Mouse (Mus musculus) embryonic facial prominence, embryonic 15.5 days (tissue): Measurements from ENCODE around the gene Pgp. TPM values are rescaled to one million over a fixed set of nuclear protein-coding genes. Genes with fewer than 3 reads are reported as not detected.
"Not testable (repeated sequence)": the region's sequence is repeated elsewhere in the genome, so short reads cannot be mapped to it uniquely, and the experiment has no call there.

ENCODE experiments used
- ATAC-seq: fragments of 200-750 bp; cut with Nextera tagmentation; 2 replicates; pipeline ENCODE4 v1.8.0; 2017; ENCODE audit warnings: low read depth, moderate TSS enrichment; ENCODE audit not compliant: insufficient number of reproducible peaks, low FRiP score, low TSS enrichment
- H3K27ac ChIP-seq: fragments of 300-500 bp; sonication (generic); replicated peaks from 2 replicates; pipeline ENCODE4 v1.5.1; 2015; ENCODE audit warnings: mild to moderate bottlenecking, inconsistent platforms
- H3K27me3 ChIP-seq: fragments of 300-500 bp; sonication (generic); 2 replicates; pipeline ENCODE4 v1.6.1; 2015; ENCODE audit warnings: inconsistent platforms
- H3K36me3 ChIP-seq: fragments of 300-500 bp; sonication (generic); 2 replicates; pipeline ENCODE4 v1.6.1; 2015; ENCODE audit warnings: mild to moderate bottlenecking, inconsistent platforms
- H3K4me1 ChIP-seq: fragments of 300-500 bp; sonication (generic); 2 replicates; pipeline ENCODE4 v1.6.1; 2015; ENCODE audit warnings: inconsistent platforms
- H3K4me2 ChIP-seq: fragments of 300-500 bp; sonication (generic); replicated peaks from 2 replicates; pipeline ENCODE4 v1.6.1; 2015; ENCODE audit warnings: mild to moderate bottlenecking, inconsistent platforms
- H3K4me3 ChIP-seq: fragments of 300-500 bp; sonication (generic); replicated peaks from 2 replicates; pipeline ENCODE4 v1.5.1; 2015; ENCODE audit warnings: mild to moderate bottlenecking, inconsistent platforms
- H3K9ac ChIP-seq: fragments of 300-500 bp; sonication (generic); 2 replicates; pipeline ENCODE4 v1.6.1; 2015; ENCODE audit warnings: inconsistent platforms
- H3K9me3 ChIP-seq: fragments of 300-500 bp; sonication (generic); replicated peaks from 2 replicates; pipeline ENCODE4 v1.6.1; 2016; ENCODE audit warnings: inconsistent platforms
- WGBS: fragments of 180-500 bp; shearing (Covaris S2); methylation state at CpG from one replicate; pipeline ENCODE4 v1.1.7; 2015; 5-methylcytosine and 5-hydroxymethylcytosine counted together
- polyA plus RNA-seq: library from polyadenylated mRNA; unstranded; fragments of >200 nt; fragmentation: Nextera tagmentation; extraction: Ambion mirVana; gene quantifications from 2 replicates; pipeline ENCODE4 v1.2.1, GENCODE M21; 2015

Pgp gene
- polyA plus RNA-seq: 48.9 and 50.6 TPM in 2 replicates

- peak within 1 kb of the TSS; percentile 84 for H3K4me3 ChIP-seq
- peak within 1 kb of the TSS; percentile 82 for H3K27ac ChIP-seq
- H3K9me3 ChIP-seq: no peaks in the 10 kb centered on the region
- peaks cover 25% of the 10 kb centered on the region for H3K4me1 ChIP-seq
- peak within 1 kb of the TSS; percentile 75 for H3K9ac ChIP-seq
- WGBS: 1% methylated on average over 67 of the region's 75 CpGs
- no peaks in the 10 kb centered on the region for H3K27me3 ChIP-seq
- peak; percentile 97 for ATAC-seq
- H3K4me2 ChIP-seq: peak within 1 kb of the TSS; percentile 96
- peaks cover 15% of the 10 kb centered on the region for H3K36me3 ChIP-seq
These were observed at the start of gene Pgp, which contains the start of gene E4f1 for GRCm38 (mm10) chr17:24469910-24470602. Gene Pgp, plus strand, starts transcription at chr17:24470392. Gene E4f1, minus strand, starts transcription at chr17:24470313.

GRCm38 (mm10) chr17:24423114-24423513 lies 47.1 kb upstream of the Pgp start:
- peaks cover 14% of the 10 kb centered on the region for H3K4me1 ChIP-seq
- H3K4me2 ChIP-seq: no peak overlapping the region
- no peak overlapping the region for H3K9ac ChIP-seq
- H3K27ac ChIP-seq: no peak overlapping the region
- no peak overlapping the region for H3K4me3 ChIP-seq
- H3K27me3 ChIP-seq: no peaks in the 10 kb centered on the region
- no peak for ATAC-seq
- peaks cover 70% of the 10 kb centered on the region for H3K36me3 ChIP-seq
- no peaks in the 10 kb centered on the region for H3K9me3 ChIP-seq
- WGBS: 85% methylated on average over 4 of the region's 4 CpGs

GRCm38 (mm10) chr17:24424489-24424888 lies 45.7 kb upstream of the Pgp start:
- Histone ChIP-seq H3K9ac (no peak overlapping the region), H3K36me3 (peaks cover 57% of the 10 kb centered on the region), H3K4me3 (no peak overlapping the region), H3K4me1 (peaks cover 14% of the 10 kb centered on the region), H3K4me2 (no peak overlapping the region), H3K27me3 (no peaks in the 10 kb centered on the region), H3K9me3 (no peaks in the 10 kb centered on the region), H3K27ac (no peak overlapping the region)
- ATAC-seq: no peak
- WGBS: 94% methylated on average over 5 of the region's 5 CpGs

GRCm38 (mm10) chr17:24425326-24425725 lies 44.9 kb upstream of the Pgp start:
- H3K27me3 ChIP-seq, H3K27ac ChIP-seq, H3K4me2 ChIP-seq, H3K4me3 ChIP-seq, H3K9me3 ChIP-seq, ATAC-seq, H3K9ac ChIP-seq: not testable (repeated sequence)
- WGBS: 83% methylated on average over 6 of the region's 8 CpGs
- Histone ChIP-seq H3K4me1 (peaks cover 14% of the 10 kb centered on the region), H3K36me3 (peaks cover 48% of the 10 kb centered on the region)

GRCm38 (mm10) chr17:24425905-24426304 lies 44.3 kb upstream of the Pgp start:
- H3K36me3 ChIP-seq: peaks cover 43% of the 10 kb centered on the region
- H3K9ac ChIP-seq: no peak overlapping the region
- H3K9me3 ChIP-seq: no peaks in the 10 kb centered on the region
- H3K4me1 ChIP-seq: peaks cover 14% of the 10 kb centered on the region
- peak overlapping the region; percentile 60; the same call in 1 of the 2 replicates for H3K4me2 ChIP-seq
- peak overlapping the region; percentile 65 for H3K4me3 ChIP-seq
- WGBS: 73% methylated on average over 7 of the region's 7 CpGs
- H3K27me3 ChIP-seq: no peaks in the 10 kb centered on the region
- H3K27ac ChIP-seq: peak overlapping the region; percentile 93
- no peak for ATAC-seq

- under 1% methylated on average over 48 of the region's 48 CpGs for WGBS
These were observed 43.6 kb upstream of the Pgp start, which contains the start of gene Eci1 for GRCm38 (mm10) chr17:24426471-24427169. Gene Eci1, plus strand, starts transcription at chr17:24426641.

GRCm38 (mm10) chr17:24427170-24427557 lies 43.0 kb upstream of the Pgp start:
- H3K9me3 ChIP-seq: no peaks in the 10 kb centered on the region
- WGBS: 5% methylated on average over 8 of the region's 8 CpGs
- H3K4me1 ChIP-seq: peaks cover 14% of the 10 kb centered on the region
- H3K27me3 ChIP-seq: no peaks in the 10 kb centered on the region
- H3K27ac ChIP-seq: peak overlapping the region; percentile 93
- peak overlapping the region; percentile 60 for H3K4me2 ChIP-seq
- ATAC-seq: no peak
- peaks cover 30% of the 10 kb centered on the region for H3K36me3 ChIP-seq
- peak overlapping the region; percentile 65 for H3K4me3 ChIP-seq
- peak overlapping the region; percentile 79 for H3K9ac ChIP-seq

More at GRCm38 (mm10) chr17:24426471-24427169, 43.6 kb upstream of the Pgp start, which contains the start of gene Eci1:
- H3K4me2 ChIP-seq: peak within 1 kb of the TSS; percentile 60
- H3K27me3 ChIP-seq: no peaks in the 10 kb centered on the region
- ATAC-seq: peak; percentile 96
- H3K4me3 ChIP-seq: peak within 1 kb of the TSS; percentile 65
- H3K4me1 ChIP-seq: peaks cover 14% of the 10 kb centered on the region
- H3K36me3 ChIP-seq: peaks cover 35% of the 10 kb centered on the region
- no peaks in the 10 kb centered on the region for H3K9me3 ChIP-seq
- peak within 1 kb of the TSS; percentile 79 for H3K9ac ChIP-seq
- peak within 1 kb of the TSS; percentile 93 for H3K27ac ChIP-seq

- peaks cover 16% of the 10 kb centered on the region for H3K36me3 ChIP-seq
- WGBS: 84% methylated on average over 14 of the region's 14 CpGs
- H3K9ac ChIP-seq: no peak overlapping the region
- H3K4me2 ChIP-seq: no peak overlapping the region
- H3K27ac ChIP-seq: no peak overlapping the region
- no peaks in the 10 kb centered on the region for H3K9me3 ChIP-seq
- H3K4me1 ChIP-seq: peaks cover 14% of the 10 kb centered on the region
- no peaks in the 10 kb centered on the region for H3K27me3 ChIP-seq
- no peak for ATAC-seq
- no peak overlapping the region for H3K4me3 ChIP-seq
These were observed 40.8 kb upstream of the Pgp start for GRCm38 (mm10) chr17:24429201-24429983.

GRCm38 (mm10) chr17:24437016-24437415 lies 33.2 kb upstream of the Pgp start:
- WGBS: 72% methylated on average over 5 of the region's 5 CpGs
- Histone ChIP-seq H3K4me2 (no peak overlapping the region), H3K27me3 (no peaks in the 10 kb centered on the region), H3K36me3 (peaks cover 48% of the 10 kb centered on the region), H3K4me1 (no peaks in the 10 kb centered on the region), H3K4me3 (no peak overlapping the region), H3K9me3 (no peaks in the 10 kb centered on the region), H3K9ac (no peak overlapping the region), H3K27ac (no peak overlapping the region)
- ATAC-seq: peak; percentile 29; the same call in 1 of the 2 replicates

- Histone ChIP-seq H3K4me2 (no peak overlapping the region), H3K4me3 (no peak overlapping the region), H3K4me1 (no peaks in the 10 kb centered on the region), H3K27me3 (no peaks in the 10 kb centered on the region), H3K36me3 (peaks cover 55% of the 10 kb centered on the region), H3K9me3 (no peaks in the 10 kb centered on the region), H3K27ac (no peak overlapping the region), H3K9ac (no peak overlapping the region)
- ATAC-seq: no peak
- WGBS: 86% methylated on average over 8 of the region's 8 CpGs
These were observed 29.8 kb upstream of the Pgp start for GRCm38 (mm10) chr17:24440377-24440776.

- Histone ChIP-seq H3K4me3 (no peak overlapping the region), H3K27me3 (no peaks in the 10 kb centered on the region), H3K9ac (no peak overlapping the region), H3K9me3 (no peaks in the 10 kb centered on the region), H3K4me1 (no peaks in the 10 kb centered on the region), H3K27ac (no peak overlapping the region), H3K4me2 (no peak overlapping the region), H3K36me3 (peaks cover 63% of the 10 kb centered on the region)
- no peak for ATAC-seq
- 61% methylated on average over 2 of the region's 2 CpGs for WGBS
These were observed 29.0 kb upstream of the Pgp start for GRCm38 (mm10) chr17:24441148-24441547.
